Mouse (Mus musculus) frontal cortex, adult 2 months (tissue): ENCODE results near the gene Zfp266. TPM values are rescaled to one million over a fixed set of nuclear protein-coding genes. Genes with fewer than 3 reads are reported as not detected.

Source experiments
- DNase-seq, 2 experiments: peaks; one replicate each; pipeline ENCODE4 v3.0.0; 2022; ENCODE audit warnings: low spot score in 1 of 2; ENCODE audit errors: extremely low spot score in 1 of 2
- polyA plus RNA-seq: library from polyadenylated mRNA; depleted of rRNA; stranded (reverse); fragments of >200 nt; gene quantifications from 2 replicates; pipeline ENCODE4 v1.2.3, GENCODE M21; 2012; rRNA removed

The Zfp266 gene
- polyA plus RNA-seq, 1 experiment, result 21.9 TPM

DNA sequence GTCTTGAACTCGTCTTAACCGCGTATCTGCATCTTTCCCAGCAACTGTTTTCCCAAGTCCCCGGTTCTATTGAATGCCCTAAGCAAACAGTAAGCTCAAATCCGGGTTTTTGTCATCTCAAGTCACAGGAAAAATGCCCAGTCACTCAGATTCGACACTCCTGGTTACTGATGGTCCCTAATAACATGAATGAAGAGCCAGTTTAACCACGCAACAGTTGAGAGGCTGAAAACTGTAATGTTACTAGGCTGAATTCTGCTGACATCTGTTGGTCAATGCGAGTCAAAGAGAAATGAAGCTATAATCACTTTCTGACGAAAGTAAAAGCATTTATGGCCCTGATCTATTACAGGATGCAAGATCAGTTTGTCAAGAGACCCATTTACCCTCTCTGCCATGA, 27.9 kb downstream of the Zfp266 start:
- peak in 1 of 2 experiments; percentile 34 for DNase-seq

- peak; percentile 78 to 90 for DNase-seq
Observed at GRCm38 (mm10) chr9:20492527-20493233, 28.5 kb downstream of the Zfp266 start, which contains the start of gene Zfp426. Zfp426 (minus strand) TSS chr9:20492746.

GRCm38 (mm10) chr9:20491858-20492526, 29.2 kb downstream of the Zfp266 start:
- DNase-seq, result no peak

GRCm38 (mm10) chr9:20489536-20489935, 31.7 kb downstream of the Zfp266 start:
- DNase-seq, result no peak

GRCm38 (mm10) chr9:20479396-20479795, 41.8 kb downstream of the Zfp266 start:
- DNase-seq, result no peak

GRCm38 (mm10) chr9:20476632-20477031, 44.6 kb downstream of the Zfp266 start:
- no peak for DNase-seq

DNA sequence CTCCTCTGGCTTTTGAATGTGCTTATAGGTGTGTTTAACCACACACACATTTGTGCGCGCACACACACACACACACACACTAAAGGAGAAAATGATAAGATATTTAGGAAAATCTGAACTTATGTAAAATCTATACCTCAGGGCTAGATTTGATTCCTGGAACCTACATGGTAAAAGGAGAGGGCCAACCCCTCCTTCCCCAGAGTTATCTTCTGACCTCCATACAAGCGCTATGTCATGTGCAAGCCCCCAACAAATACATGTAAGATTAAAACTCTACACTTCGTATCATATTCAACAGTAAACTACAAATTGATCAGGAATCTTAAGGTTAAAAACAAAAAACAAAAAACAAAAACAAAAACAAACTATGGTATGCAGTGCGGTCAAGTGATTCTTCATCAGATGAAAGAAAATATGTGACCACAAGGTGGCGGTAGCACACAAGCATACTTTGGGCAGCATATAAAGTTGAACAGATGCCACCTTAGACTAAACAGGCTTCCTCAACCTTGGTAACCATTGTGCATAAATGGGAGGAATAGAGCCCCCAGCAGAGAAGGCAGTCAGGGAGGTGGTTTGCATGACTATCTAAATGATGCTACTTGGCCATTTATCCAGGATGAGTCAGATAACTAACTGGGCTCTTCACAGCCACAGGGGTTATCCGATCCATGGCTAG, 54.3 kb downstream of the Zfp266 start:
- DNase-seq, result peak; percentile 19 to 87

GRCm38 (mm10) chr9:20459377-20460317, 61.6 kb downstream of the Zfp266 start, which contains the start of gene Zfp26:
Zfp26 (minus strand) TSS chr9:20460162.
- DNase-seq, result peak; percentile 69 to 88

DNA sequence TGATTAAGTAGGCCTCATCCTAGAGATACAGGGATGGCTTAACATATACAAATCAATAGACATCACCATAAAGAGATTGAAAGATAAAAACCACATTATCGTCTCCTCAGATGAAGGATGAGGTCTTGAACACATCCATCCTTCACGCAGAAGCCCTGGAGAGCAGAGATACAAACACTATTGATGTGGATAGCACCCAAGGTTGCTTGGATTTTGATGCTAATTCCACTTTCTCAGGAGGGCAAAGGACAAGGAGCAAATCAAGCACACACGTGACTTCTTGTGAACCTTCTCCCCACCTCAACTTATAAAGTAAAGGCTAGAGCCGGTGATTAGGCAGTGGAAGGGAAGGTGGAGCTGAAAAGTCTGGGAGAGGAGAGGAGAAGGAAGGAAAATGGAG, 67.6 kb downstream of the Zfp266 start:
- no peak for DNase-seq

GRCm38 (mm10) chr9:20451493-20451892, 69.7 kb downstream of the Zfp266 start:
- no peak for DNase-seq

Other genes starting within 250 kb of the Zfp266 start
- gene Olfr39, start 239.1 kb downstream of the Zfp266 start, polyA plus RNA-seq, result not detected in 2 replicates
- not detected in 2 replicates for gene Olfr873, start 222.9 kb downstream of the Zfp266 start, polyA plus RNA-seq
- gene Olfr18, start 185.3 kb downstream of the Zfp266 start, polyA plus RNA-seq, result 0.12 and 0.19 TPM in 2 replicates
- 20.2 and 20.9 TPM in 2 replicates for gene Zfp560, start 136.2 kb downstream of the Zfp266 start, polyA plus RNA-seq
- 9.2 and 10.7 TPM in 2 replicates for gene Zfp26, start 61.3 kb downstream of the Zfp266 start, polyA plus RNA-seq
- gene Zfp426, start 28.7 kb downstream of the Zfp266 start, polyA plus RNA-seq, result 17.3 and 20.1 TPM in 2 replicates
- gene Zfp846, start 59.9 kb upstream of the Zfp266 start, polyA plus RNA-seq, result 13.4 and 15.2 TPM in 2 replicates
- 497 and 499 TPM in 2 replicates for gene Ubl5, start 121.5 kb upstream of the Zfp266 start, polyA plus RNA-seq
- 29.3 and 29.9 TPM in 2 replicates for gene Fbxl12, start 123.3 kb upstream of the Zfp266 start, polyA plus RNA-seq
- 38.9 and 42.4 TPM in 2 replicates for gene Pin1, start 130.7 kb upstream of the Zfp266 start, polyA plus RNA-seq
- 126 and 152 TPM in 2 replicates for gene Olfm2, start 224.9 kb upstream of the Zfp266 start, polyA plus RNA-seq